Mouse (Mus musculus): ENCODE data around the gene Gyg. TPM values are rescaled to one million over a fixed set of nuclear protein-coding genes. Genes with fewer than 3 reads are reported as not detected.
A peak's percentile ranks its signal among the peaks of the same experiment; 100 is the strongest.

Gene Gyg
- polyA plus RNA-seq, 1 experiment from 2014 or later, result 33.2 TPM

- ATAC-seq (no peak), DNase-seq (ENCODE audit: low spot score) (peak; percentile 2)
- no peak overlapping the region for H3K4me2 ChIP-seq (ENCODE audit: low read length)
- H3K9me3 ChIP-seq (replicated peaks; ENCODE audit: control insufficient read depth, low read length), result no peaks in the 10 kb centered on the region
- no peaks in the 10 kb centered on the region for H3K4me1 ChIP-seq (ENCODE audit: control insufficient read depth, insufficient read depth, low read length)
- 84% methylated on average over 11 of the region's 11 CpGs for WGBS
- peaks cover 26% of the 10 kb centered on the region for H3K36me3 ChIP-seq (ENCODE audit: control insufficient read depth, insufficient read depth, low read length)
- H3K9ac ChIP-seq (ENCODE audit: low read length), result no peak overlapping the region
- H3K27ac ChIP-seq (ENCODE audit: low read depth, low read length), result no peak overlapping the region
- no peak overlapping the region for H3K4me3 ChIP-seq (ENCODE audit: low read depth, low read length)
- H3K27me3 ChIP-seq (replicated peaks; ENCODE audit: control insufficient read depth, insufficient read depth, low read length), result no peaks in the 10 kb centered on the region
Observed at GRCm38 (mm10) chr3:20076145-20077053, 78.7 kb downstream of the Gyg start.

Other genes starting within 250 kb of the Gyg start
- gene Cp, start 198.3 kb downstream of the Gyg start, polyA plus RNA-seq (2014; fragmentation: Nextera tagmentation; extraction: Ambion mirVana), result 5.2 and 8.1 TPM in 2 replicates
- 9.3 and 12.8 TPM in 2 replicates for gene Hps3, start 120.0 kb downstream of the Gyg start, polyA plus RNA-seq (2014; fragmentation: Nextera tagmentation; extraction: Ambion mirVana)
- gene Hltf, start 97.5 kb downstream of the Gyg start, polyA plus RNA-seq (2014; fragmentation: Nextera tagmentation; extraction: Ambion mirVana), result 27.6 and 34.4 TPM in 2 replicates
- gene Cpa3, start 86.9 kb upstream of the Gyg start, polyA plus RNA-seq (2014; fragmentation: Nextera tagmentation; extraction: Ambion mirVana), result 0.23 TPM in 1 of 2 replicates, not detected in the other
- not detected in 2 replicates for gene Cpb1, start 120.4 kb upstream of the Gyg start, polyA plus RNA-seq (2014; fragmentation: Nextera tagmentation; extraction: Ambion mirVana)
- gene Agtr1b, start 211.9 kb upstream of the Gyg start, polyA plus RNA-seq (2014; fragmentation: Nextera tagmentation; extraction: Ambion mirVana), result 0.26 TPM in 1 of 2 replicates, not detected in the other